Mouse (Mus musculus) ES-Bruce4 (cell line): ENCODE data around the gene Bcr.

ENCODE experiments used
- CTCF ChIP-seq: IDR thresholded peaks from one replicate; pipeline ENCODE4 v1.8.1; 2011; ENCODE audit warnings: low read depth, low read length
- POLR2A ChIP-seq: IDR thresholded peaks from one replicate; pipeline ENCODE4 v1.8.1; 2011; ENCODE audit warnings: low read length; ENCODE audit not compliant: insufficient read depth

DNA sequence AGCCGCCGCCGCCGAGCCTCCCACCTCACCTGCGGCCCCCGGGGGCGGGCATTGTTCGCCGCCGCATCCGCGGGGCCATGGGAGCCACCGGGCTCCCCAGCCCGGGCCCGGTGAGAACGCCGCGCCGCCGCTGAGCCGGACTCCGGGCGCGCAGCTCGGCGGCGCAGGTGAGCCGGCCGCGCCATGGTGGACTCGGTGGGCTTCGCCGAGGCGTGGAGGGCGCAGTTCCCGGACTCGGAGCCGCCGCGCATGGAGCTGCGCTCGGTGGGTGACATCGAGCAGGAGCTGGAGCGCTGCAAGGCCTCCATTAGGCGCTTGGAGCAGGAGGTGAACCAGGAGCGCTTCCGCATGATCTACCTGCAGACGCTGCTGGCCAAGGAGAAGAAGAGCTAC lies 447 bp downstream of the Bcr start:
- TF ChIP-seq CTCF (no peak), POLR2A (no peak)
